Mouse (Mus musculus) bone marrow macrophage, adult 2 months (primary cell): ENCODE data around the gene Scn2b.

ENCODE experiments used
- CTCF ChIP-seq: IDR thresholded peaks from 2 replicates; pipeline ENCODE4 v1.5.1; 2012; ENCODE audit warnings: low read depth, mild to moderate bottlenecking, low read length, moderate library complexity
- POLR2A ChIP-seq: IDR thresholded peaks from 2 replicates; pipeline ENCODE4 v1.6.1; 2012; ENCODE audit warnings: mild to moderate bottlenecking, low read depth, low read length, borderline replicate concordance

- peak; percentile 78 for TF ChIP-seq CTCF
- TF ChIP-seq POLR2A, result no peak
Observed at GRCm38 (mm10) chr9:45121769-45122168, 4.2 kb downstream of the Scn2b start.
